Mouse (Mus musculus) CH12.LX (cell line): ENCODE data around the gene St6gal2.

Experiments used
- E2F4 ChIP-seq: IDR thresholded peaks from 2 replicates; pipeline ENCODE4 v1.6.1; 2011; ENCODE audit warnings: low read depth, low read length, improper control_type of control experiment; ENCODE audit not compliant: insufficient replicate concordance
- EP300 ChIP-seq: IDR thresholded peaks from 2 replicates; pipeline ENCODE4 v1.6.1; 2011; ENCODE audit warnings: low read length, improper control_type of control experiment
- POLR2A ChIP-seq: IDR thresholded peaks from 2 replicates; pipeline ENCODE4 v1.6.1; 2011; ENCODE audit warnings: low read depth, mild to moderate bottlenecking, improper control_type of control experiment, low read length
- TCF12 ChIP-seq: IDR thresholded peaks from 2 replicates; pipeline ENCODE4 v1.6.1; 2014; ENCODE audit warnings: low read depth, mild to moderate bottlenecking, inconsistent platforms, low read length, improper control_type of control experiment
- UBTF ChIP-seq: IDR thresholded peaks from 2 replicates; pipeline ENCODE4 v1.6.1; 2012; ENCODE audit warnings: low read depth, mild to moderate bottlenecking, inconsistent platforms, low read length, improper control_type of control experiment, moderate library complexity

DNA sequence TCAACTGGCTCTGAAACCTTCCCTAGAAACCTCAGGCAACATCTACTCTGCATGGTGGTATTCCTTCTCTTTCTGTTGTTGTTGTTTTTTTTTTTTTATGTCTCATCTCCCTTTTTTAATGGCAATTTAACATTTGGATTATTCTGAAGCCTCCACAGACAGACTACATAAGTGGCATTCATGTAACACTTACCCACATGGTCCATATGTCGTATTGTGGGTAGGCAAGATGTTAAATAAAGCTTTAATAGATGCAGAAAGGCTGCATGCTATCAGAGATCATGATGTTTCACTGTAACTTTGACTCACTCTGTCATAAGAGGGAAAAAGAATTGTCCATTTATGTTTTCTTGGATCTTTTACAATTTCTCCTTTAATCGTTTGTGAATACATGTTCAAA lies 39.1 kb upstream of the St6gal2 start:
- TF ChIP-seq UBTF (no peak), TCF12 (no peak), POLR2A (no peak), EP300 (no peak), E2F4 (no peak)
